Mouse (Mus musculus) layer of hippocampus, adult 9-11 months (tissue): ENCODE measurements at regions not wholly inside any gene's neighbourhood (a gene's known extent, or its start where the extent isn't known, plus 50 kb on each side); places are given as distances from the start of the nearest gene placed in this dataset.

ENCODE experiments used
- DNase-seq: peaks from one replicate; pipeline ENCODE4 v3.0.0; 2022

DNA sequence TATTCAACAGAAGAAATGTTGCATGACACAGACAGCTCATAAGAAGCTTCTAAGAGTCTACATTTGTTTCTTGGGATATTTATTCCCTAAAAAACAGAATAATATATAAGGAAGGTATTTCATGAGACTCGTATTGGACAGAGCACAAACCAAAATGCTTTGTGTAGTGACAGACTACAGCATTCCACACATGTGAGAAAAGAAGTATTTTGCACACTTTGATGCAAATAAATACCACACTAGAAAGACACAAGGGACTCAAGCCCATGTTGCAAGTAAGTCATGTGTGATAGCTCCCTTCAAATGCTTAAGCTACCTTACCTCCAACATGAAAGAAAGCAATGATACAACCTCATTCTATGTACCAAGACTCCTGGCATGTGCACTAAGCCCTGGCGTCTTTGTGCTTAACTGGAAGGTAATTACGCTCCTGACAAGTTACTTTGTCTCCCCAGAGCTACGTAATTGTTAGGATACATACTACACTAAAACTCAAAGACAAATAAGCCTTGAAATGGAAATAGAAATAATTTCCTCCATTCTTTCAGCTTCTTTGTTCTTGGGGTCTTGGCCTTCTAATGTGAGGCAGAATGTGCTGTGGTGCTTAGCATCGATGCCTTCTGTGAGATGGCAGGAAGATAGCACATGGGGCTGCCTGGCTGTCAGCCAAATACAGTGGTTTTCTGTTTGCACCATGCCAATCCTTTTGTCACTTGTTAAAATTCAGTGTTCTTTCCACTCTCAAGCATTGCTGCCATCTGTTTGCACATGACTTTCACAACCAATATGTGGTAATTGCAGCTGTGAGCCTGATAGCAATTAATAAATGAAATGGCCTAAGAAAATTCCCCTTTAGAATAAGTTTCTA, 1214.4 kb upstream of the Igfbp7 start:
- peak; percentile 85 for DNase-seq

- DNase-seq = no peak
These were observed 1200.5 kb upstream of the Igfbp7 start for GRCm38 (mm10) chr5:78608317-78608716.

DNA sequence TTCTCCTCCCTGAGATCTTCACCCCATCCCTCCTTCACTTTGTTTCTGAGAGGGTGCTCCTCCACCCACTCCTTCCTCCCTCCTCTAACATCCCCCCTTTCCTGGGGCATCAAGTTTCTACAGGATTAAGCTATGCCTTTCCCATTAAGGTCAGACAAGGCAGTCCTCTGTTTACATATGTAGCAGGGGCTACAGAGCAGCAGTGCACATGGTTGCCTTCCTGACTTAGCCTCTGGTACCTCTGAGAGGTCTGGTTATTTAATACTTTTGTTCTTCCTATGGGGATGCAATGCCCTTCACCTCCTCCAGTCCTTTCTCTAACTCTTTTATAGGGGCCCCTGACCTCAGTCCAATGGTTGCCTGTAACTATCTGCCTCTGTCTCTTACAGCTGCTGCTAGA, 1194.8 kb upstream of the Igfbp7 start:
- no peak for DNase-seq

DNA sequence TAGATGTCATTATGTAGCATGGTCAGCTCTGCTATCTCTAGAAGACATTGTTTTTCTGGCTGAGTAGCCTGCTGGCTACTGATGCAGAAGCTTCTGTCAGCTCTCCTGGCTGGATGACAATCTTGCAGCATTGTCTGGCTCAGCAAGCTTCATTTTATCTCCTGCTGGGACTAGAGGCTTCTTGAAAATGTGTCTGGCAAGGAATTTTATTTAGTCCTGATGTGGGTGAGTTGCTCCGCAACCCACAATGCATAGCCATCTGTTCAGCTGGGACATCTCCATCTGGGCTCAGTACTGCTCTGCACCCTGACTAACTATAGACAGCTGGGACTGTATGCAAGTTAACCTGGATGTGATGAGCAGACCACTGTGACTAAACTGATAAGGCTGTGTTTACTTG, 1177.0 kb upstream of the Igfbp7 start:
- DNase-seq = peak; percentile 89

DNA sequence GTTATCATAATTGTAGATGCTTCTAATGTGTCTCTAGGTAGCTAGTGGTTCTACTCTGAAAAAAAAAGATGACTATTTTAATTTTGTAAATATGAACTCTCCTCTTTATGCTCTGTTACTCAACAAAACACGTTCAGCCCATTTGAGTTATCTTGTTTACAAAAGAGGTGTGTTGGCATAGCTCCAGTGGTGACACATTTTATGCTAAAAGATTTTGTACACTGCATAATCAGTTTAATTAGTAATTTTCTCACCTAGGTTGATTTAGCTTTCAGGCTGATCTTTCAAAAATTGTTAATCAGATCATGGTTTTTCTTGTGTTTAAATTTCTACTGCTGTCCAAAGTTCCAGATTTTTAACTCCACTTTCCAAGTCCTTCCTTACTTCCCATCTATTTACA, 1149.1 kb upstream of the Igfbp7 start:
- no peak for DNase-seq

GRCm38 (mm10) chr5:78535308-78535707, 1127.5 kb upstream of the Igfbp7 start:
- DNase-seq = no peak
